Mouse (Mus musculus): ENCODE measurements around the gene Abraxas1. TPM values are rescaled to one million over a fixed set of nuclear protein-coding genes. Genes with fewer than 3 reads are reported as not detected.

Gene Abraxas1
- polyA plus RNA-seq, 1 experiment from 2014 or later: 36.5 TPM

DNA sequence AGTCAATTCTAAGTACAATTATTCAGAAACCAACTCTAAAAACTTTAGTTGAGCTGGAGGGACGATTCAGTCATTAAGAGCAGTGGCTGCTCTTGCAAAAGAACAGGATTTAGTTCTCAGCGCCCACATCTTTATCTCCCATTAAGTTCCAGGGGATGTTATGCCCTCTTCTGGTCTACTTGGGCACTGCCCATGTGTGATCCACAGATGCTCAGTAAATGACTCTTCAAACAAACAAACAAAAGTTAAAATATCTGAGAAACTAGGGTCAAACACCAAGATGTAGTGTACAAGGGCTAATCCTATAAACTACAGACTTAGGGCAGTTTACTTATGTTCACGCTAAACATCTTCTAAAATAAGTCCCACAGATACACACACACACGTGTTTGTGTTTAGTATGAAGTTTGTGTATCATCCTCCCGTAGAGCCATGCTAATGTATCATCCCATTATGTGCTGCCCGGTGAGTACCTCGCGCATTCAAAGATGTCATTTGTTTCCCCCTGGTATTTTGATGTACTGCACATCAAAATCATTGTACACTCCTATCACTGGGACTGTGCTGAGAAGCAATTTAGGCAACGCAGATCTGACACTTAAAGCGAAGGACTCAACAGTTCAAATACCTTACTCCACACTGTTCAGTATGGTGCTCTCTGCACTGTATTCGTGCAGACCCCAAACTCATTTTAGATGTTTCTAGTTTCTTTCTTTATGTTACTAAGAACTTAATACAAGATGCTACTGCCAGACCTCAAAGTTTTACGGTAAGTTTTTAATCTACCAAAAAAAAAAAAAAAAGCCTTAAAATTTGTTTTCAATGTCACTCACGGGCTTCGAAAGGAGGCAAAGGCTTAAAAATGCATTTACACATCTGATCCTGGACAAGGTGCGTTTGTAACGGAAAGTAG, 941 bp downstream of the Abraxas1 start:
- peak overlapping the region; percentile 67 for H3K4me3 ChIP-seq (replicated peaks)
- no peaks in the 10 kb centered on the region for H3K9me3 ChIP-seq (replicated peaks)
- no peak for ATAC-seq (replicated peaks; ENCODE audit: low FRiP score)
- H3K4me2 ChIP-seq: peak overlapping the region; percentile 84
- 32% methylated on average over 16 of the region's 16 CpGs for WGBS
- H3K27ac ChIP-seq: peak overlapping the region; percentile 84
- H3K9ac ChIP-seq: peak overlapping the region; percentile 89
- peaks cover 21% of the 10 kb centered on the region for H3K36me3 ChIP-seq
- no peaks in the 10 kb centered on the region for H3K27me3 ChIP-seq
- 0 out of 2 replicates have a peak, but pooled peaks cover 3% of the 10 kb centered on the region for H3K4me1 ChIP-seq

DNA sequence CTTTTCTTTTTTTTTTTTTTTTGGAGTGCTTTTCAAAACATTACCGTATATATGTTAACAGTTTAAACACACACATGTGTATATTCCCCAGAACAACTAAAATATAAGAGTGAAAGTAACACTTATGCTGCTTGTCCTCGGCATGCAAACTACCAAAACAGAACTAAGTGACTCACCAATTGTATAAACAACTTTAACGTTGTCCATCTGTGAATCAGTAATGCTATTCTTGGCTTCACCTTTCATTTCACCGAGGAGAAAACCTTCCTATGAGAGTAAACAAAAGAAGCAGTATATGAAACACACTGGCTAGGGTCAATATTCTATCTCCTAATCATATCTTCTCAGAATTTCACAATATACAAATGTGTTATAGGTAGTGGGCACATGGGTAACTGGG, 2.4 kb downstream of the Abraxas1 start:
- Histone ChIP-seq H3K9ac (no peak overlapping the region), H3K4me1 (0 out of 2 replicates have a peak, but pooled peaks cover 3% of the 10 kb centered on the region), H3K36me3 (peaks cover 34% of the 10 kb centered on the region), H3K4me2 (no peak overlapping the region), H3K27ac (no peak overlapping the region), H3K4me3 (replicated peaks) (no peak overlapping the region), H3K9me3 (replicated peaks) (no peaks in the 10 kb centered on the region), H3K27me3 (no peaks in the 10 kb centered on the region)
- 73% methylated on average over 4 of the region's 4 CpGs for WGBS
- ATAC-seq (replicated peaks; ENCODE audit: low FRiP score): no peak

DNA sequence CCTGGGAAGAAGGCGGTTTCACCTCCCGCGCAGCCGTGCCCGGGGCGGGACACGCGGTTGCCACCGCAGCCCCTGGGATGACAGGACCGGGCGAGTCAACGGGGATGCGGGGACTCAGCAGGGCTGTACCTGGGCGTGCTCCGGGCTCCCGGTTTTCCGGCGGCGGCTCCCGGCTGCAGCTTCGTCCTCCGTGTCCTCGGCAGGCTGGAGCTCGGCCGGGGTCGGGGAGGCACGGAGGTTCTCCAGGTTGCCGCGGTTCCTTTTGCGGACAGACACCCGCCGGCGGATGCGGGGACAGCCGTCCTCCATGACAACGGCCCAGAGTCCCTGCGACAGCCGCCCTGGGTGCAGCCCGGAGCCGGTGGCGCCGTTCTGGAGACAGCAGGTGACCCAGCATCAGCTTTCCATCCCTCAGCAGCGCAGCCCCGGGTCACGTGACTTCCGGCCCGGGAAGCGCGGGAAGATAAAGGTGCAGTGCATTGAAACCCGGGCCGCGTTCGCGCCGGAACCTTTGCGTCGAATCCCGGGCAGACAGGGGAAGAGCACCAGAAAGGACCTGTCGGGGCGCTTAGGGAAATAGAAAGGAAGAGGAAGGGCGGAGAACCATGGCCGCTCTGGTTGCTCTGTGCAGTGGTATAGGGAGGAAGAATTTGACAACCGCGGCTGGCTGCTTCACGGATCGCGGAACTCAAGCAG, 22.5 kb downstream of the Abraxas1 start, which contains the start of the genes Helq and Mrps18c:
Gene Helq (minus strand): TSS at position 434 of the 696 bp plus-strand sequence.
Gene Mrps18c (plus strand): TSS at position 463 of the 696 bp plus-strand sequence.
- Histone ChIP-seq H3K9ac (peak within 1 kb of the TSS; percentile 75), H3K27ac (no peak within 1 kb of the TSS), H3K27me3 (no peaks in the 10 kb centered on the region), H3K4me2 (peak within 1 kb of the TSS; percentile 91), H3K4me3 (replicated peaks) (peak within 1 kb of the TSS; percentile 88), H3K36me3 (peaks cover 52% of the 10 kb centered on the region), H3K4me1 (peaks cover 10% of the 10 kb centered on the region), H3K9me3 (replicated peaks) (no peaks in the 10 kb centered on the region)
- WGBS: under 1% methylated on average over 64 of the region's 67 CpGs
- ATAC-seq (replicated peaks; ENCODE audit: low FRiP score): peak; percentile 97

DNA sequence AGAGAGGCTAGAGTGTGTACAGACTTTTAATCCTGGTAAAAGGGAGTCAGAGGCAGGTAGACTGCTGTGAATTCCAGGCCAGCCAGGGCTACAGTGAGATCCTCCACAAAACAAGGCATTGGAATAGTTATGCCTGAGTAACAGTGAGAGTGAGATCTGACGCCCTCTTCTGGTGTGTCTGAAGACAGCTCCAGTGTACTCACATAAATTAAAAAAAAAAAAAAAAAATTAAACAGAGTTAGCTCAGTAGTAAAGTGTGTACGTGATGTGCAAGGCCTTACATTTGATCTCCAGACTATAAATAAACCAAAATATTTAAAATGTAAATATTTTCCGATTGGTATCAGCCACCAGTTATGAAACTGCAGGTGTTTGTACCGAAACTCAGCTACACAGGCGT, 26.7 kb downstream of the Abraxas1 start:
- Histone ChIP-seq H3K4me2 (no peak overlapping the region), H3K27me3 (no peaks in the 10 kb centered on the region), H3K4me1 (peaks cover 6% of the 10 kb centered on the region; the same call in 1 of the 2 replicates), H3K4me3 (replicated peaks) (no peak overlapping the region), H3K36me3 (peaks cover 72% of the 10 kb centered on the region), H3K9me3 (replicated peaks) (no peaks in the 10 kb centered on the region), H3K27ac (no peak overlapping the region), H3K9ac (no peak overlapping the region)
- ATAC-seq (replicated peaks; ENCODE audit: low FRiP score): no peak
- 82% methylated on average over 5 of the region's 5 CpGs for WGBS

DNA sequence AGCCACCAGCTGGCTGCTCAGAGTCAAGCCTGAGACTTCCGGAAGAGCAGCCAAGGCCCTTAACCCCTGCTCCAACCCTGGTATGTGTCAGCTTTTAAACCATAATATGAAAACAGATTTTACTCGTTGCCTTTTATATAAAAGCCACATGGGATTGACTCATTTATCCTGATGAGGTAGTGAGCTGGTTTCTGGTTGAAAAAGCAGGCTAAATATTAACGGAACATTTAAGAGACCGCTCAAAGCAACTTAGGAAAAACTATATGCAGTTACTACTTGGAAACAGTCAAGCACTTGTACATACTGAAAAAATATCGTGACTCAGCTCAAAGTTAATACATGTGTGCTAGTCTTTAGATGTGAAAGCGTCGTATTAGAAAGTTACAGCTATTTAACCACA, 28.5 kb downstream of the Abraxas1 start:
- Histone ChIP-seq H3K36me3 (peaks cover 90% of the 10 kb centered on the region), H3K4me2 (no peak overlapping the region), H3K4me3 (replicated peaks) (no peak overlapping the region), H3K27me3 (no peaks in the 10 kb centered on the region), H3K27ac (no peak overlapping the region), H3K4me1 (peaks cover 1% of the 10 kb centered on the region; the same call in 1 of the 2 replicates), H3K9me3 (replicated peaks) (no peaks in the 10 kb centered on the region), H3K9ac (no peak overlapping the region)
- 83% methylated on average over 7 of the region's 7 CpGs for WGBS
- no peak for ATAC-seq (replicated peaks; ENCODE audit: low FRiP score)

DNA sequence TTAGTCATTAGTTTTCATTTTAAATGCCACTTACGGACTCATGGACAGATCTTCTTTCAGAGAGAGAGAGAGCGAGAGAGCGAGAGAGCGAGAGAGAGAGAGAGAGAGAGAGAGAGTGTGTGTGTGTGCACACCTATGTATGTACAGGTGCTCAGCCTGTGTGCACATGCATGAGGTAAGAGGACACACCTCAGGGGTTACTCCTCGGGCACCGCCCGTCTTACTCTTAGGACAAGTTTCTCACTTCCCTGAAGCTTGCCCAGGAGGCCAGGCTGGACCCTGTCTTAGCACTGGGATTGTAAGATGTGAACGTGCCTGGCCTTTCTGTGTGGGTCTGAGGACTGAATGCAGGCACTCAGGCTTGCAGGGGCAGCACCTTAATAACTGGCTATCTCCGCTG, 33.2 kb downstream of the Abraxas1 start:
- Histone ChIP-seq H3K36me3 (peaks cover 92% of the 10 kb centered on the region), H3K4me3 (replicated peaks) (no peak overlapping the region), H3K4me1 (no peaks in the 10 kb centered on the region), H3K27ac (no peak overlapping the region), H3K4me2 (no peak overlapping the region), H3K27me3 (no peaks in the 10 kb centered on the region), H3K9ac (no peak overlapping the region), H3K9me3 (replicated peaks) (no peaks in the 10 kb centered on the region)
- no peak for ATAC-seq (replicated peaks; ENCODE audit: low FRiP score)
- 92% methylated on average over 9 of the region's 9 CpGs for WGBS

DNA sequence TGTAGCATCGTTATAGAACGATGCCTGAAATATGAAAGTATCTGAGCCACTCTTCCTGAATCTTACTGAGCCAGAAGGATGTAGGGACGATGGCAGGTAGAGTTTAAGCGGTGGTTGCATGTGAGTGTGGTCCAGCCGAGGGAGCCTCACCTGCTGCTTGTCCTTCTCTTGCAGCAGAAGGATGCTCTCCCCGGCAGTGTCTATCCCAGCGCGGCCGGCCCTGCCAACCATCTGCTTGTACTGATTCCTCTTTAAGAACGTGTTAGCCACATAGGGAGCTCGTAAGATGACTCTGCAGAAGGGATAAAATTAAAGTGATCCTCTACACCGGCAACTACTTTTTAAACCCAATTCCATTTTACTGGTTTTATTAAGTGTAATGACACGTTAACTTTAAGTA, 41.8 kb downstream of the Abraxas1 start:
- Histone ChIP-seq H3K27me3 (no peaks in the 10 kb centered on the region), H3K9me3 (replicated peaks) (no peaks in the 10 kb centered on the region), H3K4me1 (no peaks in the 10 kb centered on the region), H3K4me3 (replicated peaks) (no peak overlapping the region), H3K9ac (no peak overlapping the region), H3K27ac (no peak overlapping the region), H3K36me3 (peaks cover 80% of the 10 kb centered on the region), H3K4me2 (no peak overlapping the region)
- no peak for ATAC-seq (replicated peaks; ENCODE audit: low FRiP score)
- WGBS: 97% methylated on average over 13 of the region's 13 CpGs

DNA sequence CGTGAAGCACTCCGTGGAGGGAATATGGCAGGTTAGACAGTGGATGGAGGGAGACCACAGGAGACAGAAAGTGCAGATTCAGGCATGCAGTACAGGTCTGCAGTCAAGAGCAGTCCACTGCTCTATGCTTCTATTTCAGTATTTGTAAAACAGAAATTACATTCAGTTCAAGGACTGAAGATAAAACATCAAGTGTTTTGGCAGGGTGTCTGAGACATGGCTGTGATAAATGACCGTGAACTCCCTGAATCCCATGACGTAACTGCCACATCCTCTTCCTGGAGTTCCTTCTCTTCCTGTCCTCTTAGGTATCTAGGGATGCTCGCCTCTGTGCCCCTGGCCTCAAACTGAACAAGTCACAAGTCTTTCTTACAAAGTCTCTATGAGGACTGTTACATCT, 43.9 kb downstream of the Abraxas1 start:
- no peak overlapping the region for H3K4me2 ChIP-seq
- no peak overlapping the region for H3K27ac ChIP-seq
- H3K4me1 ChIP-seq: no peaks in the 10 kb centered on the region
- H3K9ac ChIP-seq: no peak overlapping the region
- H3K9me3 ChIP-seq (replicated peaks): no peaks in the 10 kb centered on the region
- H3K27me3 ChIP-seq: no peaks in the 10 kb centered on the region
- H3K4me3 ChIP-seq (replicated peaks): no peak overlapping the region
- ATAC-seq (replicated peaks; ENCODE audit: low FRiP score): no peak
- H3K36me3 ChIP-seq: peaks cover 75% of the 10 kb centered on the region
- 92% methylated on average over 5 of the region's 5 CpGs for WGBS

DNA sequence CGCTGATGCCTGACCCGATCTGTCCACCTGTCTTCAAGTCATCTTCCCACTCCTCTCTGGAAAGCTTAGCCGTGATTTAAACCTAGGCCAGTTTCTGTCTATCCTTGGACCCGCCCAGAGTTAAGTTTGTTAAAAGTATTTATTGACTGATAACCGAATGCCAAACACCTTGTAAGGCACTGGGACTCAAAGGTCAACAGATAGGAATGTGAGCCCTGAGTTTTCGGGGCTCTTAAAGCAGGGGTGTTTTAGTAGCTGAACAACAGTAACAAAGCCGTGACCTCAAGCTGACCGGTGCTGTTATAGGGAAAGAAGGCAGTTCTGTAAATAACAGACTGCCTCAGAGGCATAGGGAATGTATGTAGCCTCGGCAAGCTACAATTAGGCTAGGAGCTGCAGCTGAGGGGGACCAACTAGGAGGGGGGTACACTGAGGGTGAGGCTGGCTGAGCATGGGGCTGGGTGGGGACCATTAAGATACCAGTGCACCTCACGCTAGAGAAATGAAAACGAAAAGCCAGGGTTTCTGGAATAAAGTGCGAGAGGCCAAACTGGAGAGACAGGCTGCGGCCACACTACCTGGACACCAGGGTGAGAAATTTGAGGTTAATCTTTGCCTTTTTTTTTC, 44.9 kb downstream of the Abraxas1 start:
- Histone ChIP-seq H3K4me2 (no peak overlapping the region), H3K27ac (no peak overlapping the region), H3K4me3 (replicated peaks) (no peak overlapping the region), H3K9me3 (replicated peaks) (no peaks in the 10 kb centered on the region), H3K4me1 (no peaks in the 10 kb centered on the region), H3K36me3 (peaks cover 69% of the 10 kb centered on the region), H3K9ac (no peak overlapping the region), H3K27me3 (no peaks in the 10 kb centered on the region)
- no peak for ATAC-seq (replicated peaks; ENCODE audit: low FRiP score)
- WGBS: 89% methylated on average over 13 of the region's 13 CpGs

DNA sequence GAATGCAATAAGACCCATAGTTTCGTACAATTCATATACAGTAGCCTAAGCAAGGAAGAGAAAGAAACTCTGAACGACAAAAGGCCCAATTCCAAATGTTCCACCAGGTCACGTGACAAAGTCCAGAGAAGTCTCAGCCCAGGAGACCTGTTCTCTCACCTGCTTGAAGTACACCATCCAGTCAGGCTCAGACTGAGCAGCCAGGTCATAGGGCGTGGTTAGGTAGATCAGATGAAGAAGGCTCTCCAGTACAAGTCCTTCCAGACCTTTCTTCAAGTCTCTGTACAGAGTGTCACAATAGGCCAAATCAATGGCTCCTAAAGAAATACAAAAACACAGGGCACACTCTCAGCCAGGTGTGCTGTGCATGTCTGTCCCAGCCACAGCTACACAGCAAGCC, 49.2 kb downstream of the Abraxas1 start:
- 97% methylated on average over 4 of the region's 4 CpGs for WGBS
- no peaks in the 10 kb centered on the region for H3K9me3 ChIP-seq (replicated peaks)
- no peak overlapping the region for H3K9ac ChIP-seq
- H3K36me3 ChIP-seq: peaks cover 74% of the 10 kb centered on the region
- no peak overlapping the region for H3K27ac ChIP-seq
- no peak overlapping the region for H3K4me2 ChIP-seq
- H3K27me3 ChIP-seq: no peaks in the 10 kb centered on the region
- no peak for ATAC-seq (replicated peaks; ENCODE audit: low FRiP score)
- no peak overlapping the region for H3K4me3 ChIP-seq (replicated peaks)
- H3K4me1 ChIP-seq: no peaks in the 10 kb centered on the region

DNA sequence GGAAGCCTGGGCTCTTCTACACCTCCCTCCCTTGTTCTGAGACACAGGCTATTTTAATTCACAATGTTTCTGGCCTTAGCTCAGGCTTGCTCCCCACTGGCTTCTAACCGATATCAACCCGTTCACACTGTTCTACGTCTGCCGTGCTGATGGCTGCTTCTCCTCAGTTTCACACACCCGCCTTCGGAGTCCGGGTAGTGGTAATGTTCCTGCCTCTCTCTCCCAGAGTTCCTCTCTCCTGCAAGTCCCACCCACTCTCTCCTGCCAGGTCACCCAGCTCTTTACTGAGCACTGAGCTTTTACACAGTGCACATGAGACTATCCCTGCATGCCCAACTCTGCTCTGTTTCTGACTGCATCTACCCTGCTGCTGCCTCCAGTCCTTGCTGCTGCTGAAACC, 54.7 kb downstream of the Abraxas1 start:
- 96% methylated on average over 7 of the region's 7 CpGs for WGBS
- no peak overlapping the region for H3K27ac ChIP-seq
- no peak overlapping the region for H3K4me3 ChIP-seq (replicated peaks)
- H3K4me2 ChIP-seq: no peak overlapping the region
- H3K36me3 ChIP-seq: peaks cover 84% of the 10 kb centered on the region
- ATAC-seq (replicated peaks; ENCODE audit: low FRiP score): no peak
- H3K9ac ChIP-seq: no peak overlapping the region
- no peaks in the 10 kb centered on the region for H3K27me3 ChIP-seq
- H3K4me1 ChIP-seq: no peaks in the 10 kb centered on the region
- no peaks in the 10 kb centered on the region for H3K9me3 ChIP-seq (replicated peaks)

DNA sequence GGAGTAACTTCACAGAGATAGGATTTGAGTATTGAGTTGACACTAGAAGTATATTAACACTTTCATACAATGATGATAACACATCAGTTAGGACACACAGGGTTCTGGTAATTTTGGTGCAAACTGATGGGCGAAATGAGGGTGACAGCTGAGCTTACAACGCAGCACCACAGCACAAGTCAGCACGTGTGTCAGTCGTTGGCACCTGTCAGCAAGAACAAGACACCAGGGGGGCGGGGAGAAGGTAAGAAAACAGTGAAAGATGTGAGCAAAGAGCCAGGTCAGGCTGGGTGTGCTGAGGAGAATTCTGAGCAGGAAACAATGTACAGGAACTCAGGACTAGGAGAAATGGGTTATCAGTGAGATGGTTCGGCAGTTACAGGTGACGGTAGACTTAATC, 59.0 kb downstream of the Abraxas1 start:
- Histone ChIP-seq H3K9me3 (replicated peaks) (no peaks in the 10 kb centered on the region), H3K9ac (no peak overlapping the region), H3K4me3 (replicated peaks) (no peak overlapping the region), H3K4me2 (no peak overlapping the region), H3K27ac (no peak overlapping the region), H3K4me1 (no peaks in the 10 kb centered on the region), H3K36me3 (peaks cover 51% of the 10 kb centered on the region), H3K27me3 (no peaks in the 10 kb centered on the region)
- ATAC-seq (replicated peaks; ENCODE audit: low FRiP score): no peak
- 88% methylated on average over 7 of the region's 7 CpGs for WGBS
